Mouse (Mus musculus): ENCODE results near the gene Mapre1.

GRCm38 (mm10) chr2:153734033-153734432 is 7.0 kb upstream of the Mapre1 start:
- TF ChIP-seq CTCF (IDR thresholded peaks at IDR 0.05; ENCODE audit: control insufficient read depth, insufficient read depth, low read length) (no peak), POLR2A (IDR thresholded peaks at IDR 0.05; ENCODE audit: borderline replicate concordance, control insufficient read depth, low read depth, low read length) (no peak)
